9 mouse cellular contexts compared by ENCODE assay signal in the genomic region with DNA sequence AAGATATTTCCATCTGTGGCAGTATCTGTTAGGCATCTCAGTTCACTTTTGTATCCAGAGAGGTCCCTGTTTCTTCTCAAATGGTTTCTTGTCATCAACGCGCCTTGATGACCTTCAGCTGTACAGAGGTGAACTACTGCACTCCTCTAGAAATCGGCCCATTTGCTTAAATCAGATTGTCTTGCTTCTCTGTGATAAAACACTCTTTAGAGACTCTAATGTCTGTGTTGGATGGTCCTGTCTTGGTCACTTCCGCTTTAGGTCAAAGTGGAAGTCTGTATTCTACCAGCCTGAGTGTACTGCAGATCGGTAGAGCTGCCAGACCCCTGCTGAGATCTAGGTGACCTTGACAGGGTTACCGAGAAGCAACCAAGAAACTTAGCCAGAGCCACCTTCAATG. TPM values are rescaled to one million over a fixed set of nuclear protein-coding genes. Genes with fewer than 3 reads are reported as not detected.
DNase-seq lines count a peak whose midpoint lies in the region; ATAC-seq and TF ChIP-seq lines count a peak whose summit lies in the region.
"Had no signal": no experiment of that assay in that cellular context is flagged by ENCODE, and none has a peak within 500 bp of the region (broad histone marks: within the 10 kb centered on the region; RNA-seq: fewer than 3 reads in every experiment).

No protein-coding gene starts in this region.

- no peak overlapping the region for H3K9ac ChIP-seq in midbrain, embryonic 11.5 days (ENCODE audit: low read length)
- no peak overlapping the region for H3K9ac ChIP-seq in midbrain, embryonic 14.5 days (replicated peaks; ENCODE audit: low read length)

- H3K27me3 ChIP-seq in midbrain, embryonic 11.5 days (ENCODE audit: control insufficient read depth, insufficient read depth, low read length): peaks cover 42% of the 10 kb centered on the region
- peaks cover 42% of the 10 kb centered on the region for H3K27me3 ChIP-seq in midbrain, embryonic 14.5 days (ENCODE audit: control insufficient read depth, insufficient read depth, low read length)
- H3K27me3 ChIP-seq: Patski had no signal

- peak; percentile 71 for DNase-seq in midbrain, embryonic 11.5 days (ENCODE audit: low spot score, missing footprints)
- DNase-seq in midbrain, embryonic 14.5 days: no peak
- peak; percentile 54 for DNase-seq in ES-CJ7 (ENCODE audit: low read depth, low spot score)
- peak; percentile 56 for DNase-seq in ZHBTc4 (ENCODE audit: low read depth, low spot score)
- no peak for DNase-seq in layer of hippocampus, adult 2 months (ENCODE audit: low spot score in 2 of 2)

- no peak for TF ChIP-seq CTCF in layer of hippocampus, adult 2 months (conservative IDR thresholded peaks at IDR 0.05)

- no peak overlapping the region for H3K4me3 ChIP-seq in midbrain, embryonic 11.5 days (ENCODE audit: low read depth, low read length)
- no peak overlapping the region for H3K4me3 ChIP-seq in midbrain, embryonic 14.5 days (replicated peaks; ENCODE audit: low read depth, low read length)
- H3K4me3 ChIP-seq in layer of hippocampus, adult 2 months: no peak overlapping the region

- peaks cover 10% of the 10 kb centered on the region for H3K4me1 ChIP-seq in midbrain, embryonic 11.5 days (ENCODE audit: control insufficient read depth, insufficient read depth, low read length)
- 0 out of 2 replicates have a peak, but pooled peaks cover 9% of the 10 kb centered on the region for H3K4me1 ChIP-seq in midbrain, embryonic 14.5 days (ENCODE audit: control insufficient read depth, insufficient read depth, low read length)

- ATAC-seq in midbrain, embryonic 11.5 days (ENCODE audit: low FRiP score): no peak
- no peak for ATAC-seq in midbrain, embryonic 14.5 days (ENCODE audit: low FRiP score, low TSS enrichment)
- ATAC-seq in megakaryocyte-erythroid progenitor cell, adult 5-6 weeks (replicated peaks; ENCODE audit: low FRiP score, low TSS enrichment, poor library complexity, severe bottlenecking): no peak
- ATAC-seq: activated CD4-positive, CD25-positive, alpha-beta regulatory T cell, adult 4 months; Patski had no signal

- 84% methylated on average over 6 of the region's 6 CpGs for WGBS in midbrain, embryonic 11.5 days
- WGBS in midbrain, embryonic 14.5 days: 90% methylated on average over 6 of the region's 6 CpGs

- H3K4me2 ChIP-seq in midbrain, embryonic 11.5 days: no peak overlapping the region
- no peak overlapping the region for H3K4me2 ChIP-seq in midbrain, embryonic 14.5 days (ENCODE audit: low read length)

- H3K36me3 ChIP-seq in midbrain, embryonic 11.5 days (ENCODE audit: control insufficient read depth, insufficient read depth, low read length): no peaks in the 10 kb centered on the region
- H3K36me3 ChIP-seq in midbrain, embryonic 14.5 days (ENCODE audit: control insufficient read depth, insufficient read depth, low read length): no peaks in the 10 kb centered on the region
- H3K36me3 ChIP-seq: G1E had no signal

- H3K27ac ChIP-seq in midbrain, embryonic 11.5 days (ENCODE audit: low read depth, low read length): no peak overlapping the region
- H3K27ac ChIP-seq in midbrain, embryonic 14.5 days (replicated peaks; ENCODE audit: low read depth, low read length): no peak overlapping the region
- no peak overlapping the region for H3K27ac ChIP-seq in layer of hippocampus, adult 2 months

- no peaks in the 10 kb centered on the region for H3K9me3 ChIP-seq in midbrain, embryonic 11.5 days (ENCODE audit: control insufficient read depth, low read length)
- no peaks in the 10 kb centered on the region for H3K9me3 ChIP-seq in midbrain, embryonic 14.5 days (ENCODE audit: control insufficient read depth, low read length)
- H3K9me3 ChIP-seq: G1E had no signal

RNA-seq across cellular contexts. Expression of a gene that starts 27.3 kb away (rescaled TPM):
- polyA plus RNA-seq in midbrain, embryonic 11.5 days (2014; fragmentation: Nextera tagmentation; extraction: Ambion mirVana): 1.7 and 2.4 TPM in 2 replicates
- 1.5 and 1.7 TPM in 2 replicates for polyA plus RNA-seq in midbrain, embryonic 14.5 days (2014; fragmentation: Nextera tagmentation; extraction: Ambion mirVana)
- 12.9 and 16.8 TPM in 2 replicates for total RNA-seq in megakaryocyte-erythroid progenitor cell, adult 5-6 weeks (2014; fragmentation: Nextera tagmentation)
- total RNA-seq in megakaryocyte-erythroid progenitor cell, adult 5-6 weeks (2017): 9.8 and 11.9 TPM in 2 replicates
- total RNA-seq in layer of hippocampus, adult 2 months (2021): 10 to 100 TPM in 1 of 2 experiments, 1 to 10 TPM in 1; 9.5 to 11.1 TPM

RNA-seq across cellular contexts. Expression of a gene that starts 51.1 kb away (rescaled TPM):
- polyA plus RNA-seq in midbrain, embryonic 11.5 days (2014; fragmentation: Nextera tagmentation; extraction: Ambion mirVana): 0.10 and 0.15 TPM in 2 replicates
- 0.11 and 0.25 TPM in 2 replicates for polyA plus RNA-seq in midbrain, embryonic 14.5 days (2014; fragmentation: Nextera tagmentation; extraction: Ambion mirVana)
- 0.33 and 1.0 TPM in 2 replicates for total RNA-seq in megakaryocyte-erythroid progenitor cell, adult 5-6 weeks (2014; fragmentation: Nextera tagmentation)
- total RNA-seq in megakaryocyte-erythroid progenitor cell, adult 5-6 weeks (2017): 0.33 and 0.99 TPM in 2 replicates
- total RNA-seq in layer of hippocampus, adult 2 months (2021): 1 to 10 TPM; 1.1 to 1.4 TPM

Comparison
In these comparisons a context has a peak if more than half of its experiments do, and no peak if none do; other contexts are left out.
1. DNase-seq: peak in midbrain, embryonic 11.5 days (single experiment), ES-CJ7 (single experiment) and ZHBTc4 (single experiment); none in midbrain, embryonic 14.5 days (single experiment) and layer of hippocampus, adult 2 months (0 of 2).